Mouse (Mus musculus) telencephalon, adult 2 months (tissue): ENCODE measurements at regions not wholly inside any gene's neighbourhood (a gene's known extent, or its start where the extent isn't known, plus 50 kb on each side); places are given as distances from the start of the nearest gene placed in this dataset.

Experiments used
- DNase-seq: peaks from one replicate; pipeline ENCODE4 v3.0.0-alpha.2; 2011; ENCODE audit warnings: low read depth, low spot score

DNA sequence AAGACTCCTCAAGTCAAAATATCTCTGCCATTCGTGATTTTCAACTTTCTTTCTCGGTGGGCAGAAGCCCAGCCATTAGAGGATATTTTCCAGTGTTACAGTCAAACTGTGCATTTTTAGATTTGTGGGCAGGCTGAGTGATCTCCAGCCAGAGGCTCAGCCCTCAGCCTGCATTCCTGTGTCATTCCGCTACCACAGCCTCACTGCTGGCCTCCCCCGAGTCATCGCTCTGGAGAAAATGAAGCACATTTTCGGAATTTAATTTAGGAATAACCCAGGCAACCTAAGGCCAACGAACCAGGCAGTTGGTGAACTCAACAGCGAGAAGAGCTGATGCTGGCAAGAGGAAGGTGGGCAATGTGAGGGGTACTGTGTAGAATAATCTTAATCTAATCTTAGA lies 80.9 kb upstream of the Nudt7 start:
- DNase-seq: no peak

DNA sequence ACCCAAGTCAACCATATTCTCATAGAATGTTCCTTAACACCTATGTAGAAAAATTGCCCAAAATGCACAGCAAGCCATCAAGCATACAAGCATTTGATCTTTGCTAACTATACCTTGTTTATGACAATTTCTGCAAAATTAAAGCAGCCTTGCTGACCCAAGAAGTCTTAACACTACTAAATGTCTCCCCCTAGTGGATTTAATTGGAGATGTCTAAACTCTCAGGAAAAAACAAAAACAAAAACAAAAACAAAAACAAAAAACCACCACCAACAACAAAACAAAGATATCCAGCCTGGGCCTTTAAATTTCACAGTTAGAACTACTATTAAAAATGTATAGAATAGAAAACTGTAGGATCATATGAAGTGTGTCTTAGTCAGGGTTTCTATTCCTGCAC lies 69.8 kb upstream of the Nudt7 start:
- no peak for DNase-seq

GRCm38 (mm10) chr8:114072330-114072729 lies 61.0 kb upstream of the Nudt7 start:
- DNase-seq: no peak

GRCm38 (mm10) chr8:114074122-114074521 lies 59.2 kb upstream of the Nudt7 start:
- DNase-seq: no peak

DNA sequence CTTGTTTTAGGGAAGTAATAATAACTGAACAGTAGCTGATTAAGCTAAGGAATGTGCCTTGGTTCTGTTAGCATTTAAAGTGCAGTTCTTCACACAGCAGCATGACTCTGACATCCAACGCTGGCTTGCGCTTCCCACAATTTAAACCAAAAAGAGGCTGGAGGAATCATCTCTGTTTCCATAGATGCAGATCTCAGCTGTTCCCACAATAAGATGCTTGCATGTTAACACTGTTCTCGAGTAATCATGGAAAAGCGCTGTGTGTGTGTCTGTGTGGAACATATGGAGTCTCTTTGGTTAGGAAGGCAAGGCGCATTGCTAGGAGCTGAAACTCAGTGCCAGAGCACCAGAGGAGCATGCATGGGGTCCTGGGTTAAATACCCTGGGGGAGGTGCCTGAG lies 56.7 kb upstream of the Nudt7 start:
- DNase-seq: peak; percentile 50

DNA sequence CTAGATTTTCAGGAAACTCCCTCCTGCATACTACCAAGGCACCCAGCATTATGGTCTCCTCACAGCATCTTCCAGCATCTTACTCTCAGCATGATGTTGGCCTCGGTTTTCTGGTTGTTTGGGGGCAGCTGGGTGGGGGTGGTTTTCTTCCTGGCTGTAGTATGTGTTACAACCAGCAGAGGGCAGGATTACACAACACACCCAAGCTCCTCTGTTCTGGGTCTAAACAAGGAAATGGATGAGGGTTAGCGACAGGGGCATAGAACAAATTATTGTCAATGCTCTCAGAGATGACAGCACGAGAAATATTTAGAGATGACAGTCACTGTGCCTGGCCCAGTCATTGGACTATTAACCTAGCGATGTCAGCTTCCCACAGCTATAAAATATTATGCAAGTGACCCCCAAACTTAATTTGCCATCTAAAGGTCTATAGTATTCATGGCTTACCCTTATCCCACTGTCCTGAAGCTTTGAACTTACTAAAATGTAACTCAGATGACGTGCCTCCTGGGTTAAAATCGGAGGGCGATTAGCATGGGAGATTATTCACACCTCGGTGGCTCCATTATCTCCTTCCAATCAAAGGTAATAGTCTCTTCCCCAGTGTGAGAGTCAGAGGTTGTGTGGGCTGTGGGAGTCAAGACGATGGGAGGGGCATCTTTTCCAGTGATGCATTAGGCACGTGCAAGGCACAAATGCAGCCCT lies 52.2 kb upstream of the Nudt7 start:
- peak; percentile 39 for DNase-seq

GRCm38 (mm10) chr8:114081757-114082059 lies 51.6 kb upstream of the Nudt7 start:
- no peak for DNase-seq
